Mouse (Mus musculus): ENCODE data around the gene Abhd6. TPM values are rescaled to one million over a fixed set of nuclear protein-coding genes. Genes with fewer than 3 reads are reported as not detected.

The Abhd6 gene
- 12.3 TPM for polyA plus RNA-seq (2014; fragmentation: Illumina TruSeq; extraction: RNeasy Lipid Tissue Mini Kit (QIAGEN cat#74804); ENCODE audit: low read depth, low replicate concordance)

GRCm38 (mm10) chr14:8002432-8003092 is at the start of gene Abhd6:
Gene Abhd6 (plus strand): TSS chr14:8002902.

GRCm38 (mm10) chr14:7957049-7957448 is 45.7 kb upstream of the Abhd6 start, which contains the start of gene Gm45521:
Gene Gm45521 (plus strand): TSS chr14:7957288.

GRCm38 (mm10) chr14:7994271-7994767 is 8.4 kb upstream of the Abhd6 start, which contains the start of gene Dnase1l3:
Gene Dnase1l3 (minus strand): TSS chr14:7994573.

GRCm38 (mm10) chr14:8080165-8080679 is 77.5 kb downstream of the Abhd6 start, which contains the start of gene Rpp14:
Gene Rpp14 (plus strand): TSS chr14:8080367.

GRCm38 (mm10) chr14:8097978-8098686 is 95.4 kb downstream of the Abhd6 start, which contains the start of gene Pxk:
Gene Pxk (plus strand): TSS chr14:8098211.

Other genes starting within 250 kb of the Abhd6 start
- not detected for gene Gm26661, start 211.3 kb upstream of the Abhd6 start, polyA plus RNA-seq (2014; fragmentation: Illumina TruSeq; extraction: RNeasy Lipid Tissue Mini Kit (QIAGEN cat#74804); ENCODE audit: low read depth, low replicate concordance)
- gene Flnb, start 184.9 kb upstream of the Abhd6 start, polyA plus RNA-seq (2014; fragmentation: Illumina TruSeq; extraction: RNeasy Lipid Tissue Mini Kit (QIAGEN cat#74804); ENCODE audit: low read depth, low replicate concordance), result 2.1 TPM
- 1.1 TPM for gene Gm45521, start 45.6 kb upstream of the Abhd6 start, polyA plus RNA-seq (2014; fragmentation: Illumina TruSeq; extraction: RNeasy Lipid Tissue Mini Kit (QIAGEN cat#74804); ENCODE audit: low read depth, low replicate concordance)
- gene Dnase1l3, start 8.3 kb upstream of the Abhd6 start, polyA plus RNA-seq (2014; fragmentation: Illumina TruSeq; extraction: RNeasy Lipid Tissue Mini Kit (QIAGEN cat#74804); ENCODE audit: low read depth, low replicate concordance), result 0.62 TPM
- gene Rpp14, start 77.5 kb downstream of the Abhd6 start, polyA plus RNA-seq (2014; fragmentation: Illumina TruSeq; extraction: RNeasy Lipid Tissue Mini Kit (QIAGEN cat#74804); ENCODE audit: low read depth, low replicate concordance), result 17.7 TPM
- 45.4 TPM for gene Pxk, start 95.3 kb downstream of the Abhd6 start, polyA plus RNA-seq (2014; fragmentation: Illumina TruSeq; extraction: RNeasy Lipid Tissue Mini Kit (QIAGEN cat#74804); ENCODE audit: low read depth, low replicate concordance)
- gene Pdhb, start 170.1 kb downstream of the Abhd6 start, polyA plus RNA-seq (2014; fragmentation: Illumina TruSeq; extraction: RNeasy Lipid Tissue Mini Kit (QIAGEN cat#74804); ENCODE audit: low read depth, low replicate concordance), result 242 TPM
- gene Kctd6, start 211.2 kb downstream of the Abhd6 start, polyA plus RNA-seq (2014; fragmentation: Illumina TruSeq; extraction: RNeasy Lipid Tissue Mini Kit (QIAGEN cat#74804); ENCODE audit: low read depth, low replicate concordance), result 5.8 TPM

Data from testis, adult 10 weeks (tissue).